Mouse (Mus musculus) midbrain, postnatal 0 days (tissue): ENCODE measurements around the gene Chrna4. TPM values are rescaled to one million over a fixed set of nuclear protein-coding genes. Genes with fewer than 3 reads are reported as not detected.

Source experiments
- ATAC-seq: fragments of 200-750 bp; cut with Nextera tagmentation; 2 replicates; pipeline ENCODE4 v1.8.0; 2017; ENCODE audit warnings: moderate number of reproducible peaks, mild to moderate bottlenecking, moderate TSS enrichment, moderate library complexity; ENCODE audit not compliant: low FRiP score
- DNase-seq: peaks from one replicate; pipeline ENCODE4 v3.0.0-alpha.2; 2015; ENCODE audit warnings: low spot score
- H3K27ac ChIP-seq: fragments of 300-500 bp; sonication (generic); 2 replicates; pipeline ENCODE4 v1.5.1; 2014; ENCODE audit warnings: low read depth, mild to moderate bottlenecking, low read length, mixed read lengths
- H3K27me3 ChIP-seq: fragments of 300-500 bp; sonication (generic); 2 replicates; pipeline ENCODE4 v1.6.1; 2014; ENCODE audit warnings: low read length, control low read depth, mixed read lengths; ENCODE audit not compliant: insufficient read depth
- H3K36me3 ChIP-seq: fragments of 300-500 bp; sonication (generic); 2 replicates; pipeline ENCODE4 v1.6.1; 2014; ENCODE audit warnings: low read length, control low read depth, mixed read lengths; ENCODE audit not compliant: insufficient read depth
- H3K4me1 ChIP-seq: fragments of 300-500 bp; sonication (generic); 2 replicates; pipeline ENCODE4 v1.6.1; 2014; ENCODE audit warnings: mild to moderate bottlenecking, control low read depth, antibody characterized with exemption, low read length, mixed read lengths; ENCODE audit not compliant: insufficient read depth
- H3K4me2 ChIP-seq: fragments of 300-500 bp; sonication (generic); 2 replicates; pipeline ENCODE4 v1.6.1; 2014; ENCODE audit warnings: low read depth, mild to moderate bottlenecking, low read length, mixed read lengths; ENCODE audit not compliant: poor library complexity, severe bottlenecking
- H3K4me3 ChIP-seq: fragments of 300-500 bp; sonication (generic); 2 replicates; pipeline ENCODE4 v1.5.1; 2014; ENCODE audit warnings: low read depth, mild to moderate bottlenecking, low read length, moderate library complexity
- H3K9ac ChIP-seq: fragments of 300-500 bp; sonication (generic); replicated peaks from 2 replicates; pipeline ENCODE4 v1.6.1; 2014; ENCODE audit warnings: mild to moderate bottlenecking, low read length, moderate library complexity, mixed read lengths; ENCODE audit not compliant: poor library complexity, severe bottlenecking
- H3K9me3 ChIP-seq: fragments of 300-500 bp; sonication (generic); 2 replicates; pipeline ENCODE4 v1.6.1; 2016; ENCODE audit warnings: low read length, control low read depth
- CTCF ChIP-seq: IDR thresholded peaks from 2 replicates; pipeline ENCODE4 v1.5.1; 2016; ENCODE audit warnings: antibody characterized with exemption, mild to moderate bottlenecking
- WGBS: fragments of 180-500 bp; shearing (Covaris S2); extraction: QIAGEN DNeasy Blood & Tissue Kit; methylation state at CpG from one replicate; pipeline ENCODE4 v1.1.7; 2014; 5-methylcytosine and 5-hydroxymethylcytosine counted together
- polyA plus RNA-seq: library from polyadenylated mRNA; unstranded; fragments of >200 nt; fragmentation: Nextera tagmentation; extraction: Ambion mirVana; gene quantifications from 2 replicates; pipeline ENCODE4 v1.2.1, GENCODE M21; 2015
- total RNA-seq: library from RNA; depleted of rRNA; stranded (reverse); fragments of >200 nt; gene quantifications from 2 replicates; pipeline ENCODE4 v1.2.3, GENCODE M21; 2014

The Chrna4 gene
- total and polyA plus RNA-seq, 2 experiments from 2014 or later, result 47.8 to 53.9 TPM

GRCm38 (mm10) chr2:181048252-181048945 is 5.1 kb upstream of the Chrna4 start:
- H3K4me3 ChIP-seq, result no peak overlapping the region
- WGBS, result 56% methylated on average over 7 of the region's 7 CpGs

GRCm38 (mm10) chr2:181044001-181044400 is 655 bp upstream of the Chrna4 start:
- Histone ChIP-seq H3K36me3 (no peaks in the 10 kb centered on the region), H3K4me2 (no peak overlapping the region), H3K4me3 (no peak overlapping the region), H3K4me1 (peaks cover 8% of the 10 kb centered on the region; the same call in 1 of the 2 replicates), H3K9me3 (no peaks in the 10 kb centered on the region), H3K27ac (no peak overlapping the region), H3K27me3 (no peaks in the 10 kb centered on the region), H3K9ac (no peak overlapping the region)
- 13% methylated on average over 3 of the region's 3 CpGs for WGBS
- ATAC-seq, result no peak
- DNase-seq, result no peak
- no peak for TF ChIP-seq CTCF

More at GRCm38 (mm10) chr2:181048252-181048945, 5.1 kb upstream of the Chrna4 start:
- H3K4me2 ChIP-seq, result no peak overlapping the region
- DNase-seq, result no peak
- no peaks in the 10 kb centered on the region for H3K9me3 ChIP-seq
- H3K27ac ChIP-seq, result no peak overlapping the region
- peaks cover 6% of the 10 kb centered on the region; the same call in 1 of the 2 replicates for H3K4me1 ChIP-seq
- no peaks in the 10 kb centered on the region for H3K36me3 ChIP-seq
- no peak overlapping the region for H3K9ac ChIP-seq
- H3K27me3 ChIP-seq, result no peaks in the 10 kb centered on the region
- ATAC-seq, result no peak
- no peak for TF ChIP-seq CTCF

- TF ChIP-seq CTCF, result no peak
- no peak overlapping the region for H3K9ac ChIP-seq
- H3K4me3 ChIP-seq, result no peak overlapping the region
- no peak overlapping the region for H3K27ac ChIP-seq
- no peaks in the 10 kb centered on the region for H3K27me3 ChIP-seq
- H3K9me3 ChIP-seq, result no peaks in the 10 kb centered on the region
- H3K36me3 ChIP-seq, result no peaks in the 10 kb centered on the region
- H3K4me1 ChIP-seq, result peaks cover 11% of the 10 kb centered on the region
- DNase-seq (no peak), ATAC-seq (no peak)
- H3K4me2 ChIP-seq, result no peak overlapping the region
Observed at GRCm38 (mm10) chr2:181042376-181042775, 970 bp downstream of the Chrna4 start.

GRCm38 (mm10) chr2:181041941-181042340 is 1.4 kb downstream of the Chrna4 start:
- Histone ChIP-seq H3K9me3 (no peaks in the 10 kb centered on the region), H3K4me1 (peaks cover 11% of the 10 kb centered on the region), H3K4me2 (no peak overlapping the region), H3K27me3 (no peaks in the 10 kb centered on the region), H3K9ac (no peak overlapping the region), H3K4me3 (no peak overlapping the region), H3K27ac (no peak overlapping the region; the same call in 1 of the 2 replicates), H3K36me3 (no peaks in the 10 kb centered on the region)
- DNase-seq (no peak), ATAC-seq (no peak)
- no peak for TF ChIP-seq CTCF
- 8% methylated on average over 7 of the region's 7 CpGs for WGBS

GRCm38 (mm10) chr2:181039356-181039680 is 4.0 kb downstream of the Chrna4 start:
- Histone ChIP-seq H3K9ac (peak overlapping the region; percentile 71), H3K4me1 (peaks cover 10% of the 10 kb centered on the region), H3K27me3 (no peaks in the 10 kb centered on the region), H3K4me2 (peak overlapping the region; percentile 91), H3K4me3 (peak overlapping the region; percentile 80), H3K9me3 (no peaks in the 10 kb centered on the region), H3K27ac (no peak overlapping the region; the same call in 1 of the 2 replicates), H3K36me3 (peaks cover 4% of the 10 kb centered on the region; the same call in 1 of the 2 replicates)
- 0% methylated on average over 14 of the region's 16 CpGs for WGBS
- DNase-seq, result no peak
- no peak for ATAC-seq
- TF ChIP-seq CTCF, result no peak; the same call in 1 of the 2 replicates

GRCm38 (mm10) chr2:181038644-181039355 is 4.5 kb downstream of the Chrna4 start:
- peak; percentile 17 for DNase-seq
- WGBS, result under 1% methylated on average over 51 of the region's 63 CpGs

More at GRCm38 (mm10) chr2:181038644-181039355, 4.5 kb downstream of the Chrna4 start:
- no peaks in the 10 kb centered on the region for H3K9me3 ChIP-seq
- ATAC-seq, result peak; percentile 33; the same call in 1 of the 2 replicates
- peak overlapping the region; percentile 63; the same call in 1 of the 2 replicates for H3K27ac ChIP-seq
- no peaks in the 10 kb centered on the region for H3K27me3 ChIP-seq
- H3K36me3 ChIP-seq, result peaks cover 4% of the 10 kb centered on the region; the same call in 1 of the 2 replicates
- H3K4me2 ChIP-seq, result peak overlapping the region; percentile 91
- peak overlapping the region; percentile 80 for H3K4me3 ChIP-seq
- TF ChIP-seq CTCF, result no peak
- H3K4me1 ChIP-seq, result peaks cover 9% of the 10 kb centered on the region
- peak overlapping the region; percentile 71 for H3K9ac ChIP-seq
